Mouse (Mus musculus): ENCODE results near the gene Thoc6.

DNA sequence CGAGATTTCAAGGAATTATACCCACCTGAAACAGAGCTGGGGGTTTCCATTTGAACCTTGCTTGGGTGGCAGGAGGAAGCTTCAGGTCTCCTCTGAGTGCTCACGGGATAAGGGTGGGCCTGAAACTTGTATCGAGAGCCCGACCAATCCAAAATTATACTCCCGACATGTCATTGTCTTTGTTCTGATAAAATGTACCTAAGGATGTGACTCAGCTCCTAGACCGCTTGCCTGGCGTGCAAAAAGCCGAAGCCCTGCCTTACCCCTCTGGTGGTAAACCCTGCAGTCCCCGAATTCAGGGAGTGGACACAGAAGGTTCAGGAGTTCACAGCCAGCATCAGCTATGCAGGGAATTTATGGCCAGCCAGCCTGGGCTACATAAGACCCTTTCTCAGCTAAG, 6.7 kb upstream of the Thoc6 start:
- TF ChIP-seq CTCF (IDR thresholded peaks at IDR 0.05; ENCODE audit: low read depth, low read length) (no peak), GATA1 (IDR thresholded peaks at IDR 0.05; ENCODE audit: borderline replicate concordance, low read length) (no peak), TAL1 (conservative IDR thresholded peaks at IDR 0.05; ENCODE audit: low read depth, low read length) (no peak), GATA2 (IDR thresholded peaks at IDR 0.05; ENCODE audit: borderline replicate concordance, low read depth, low read length) (no peak)

Data from G1E (cell line).